In the genomic region with DNA sequence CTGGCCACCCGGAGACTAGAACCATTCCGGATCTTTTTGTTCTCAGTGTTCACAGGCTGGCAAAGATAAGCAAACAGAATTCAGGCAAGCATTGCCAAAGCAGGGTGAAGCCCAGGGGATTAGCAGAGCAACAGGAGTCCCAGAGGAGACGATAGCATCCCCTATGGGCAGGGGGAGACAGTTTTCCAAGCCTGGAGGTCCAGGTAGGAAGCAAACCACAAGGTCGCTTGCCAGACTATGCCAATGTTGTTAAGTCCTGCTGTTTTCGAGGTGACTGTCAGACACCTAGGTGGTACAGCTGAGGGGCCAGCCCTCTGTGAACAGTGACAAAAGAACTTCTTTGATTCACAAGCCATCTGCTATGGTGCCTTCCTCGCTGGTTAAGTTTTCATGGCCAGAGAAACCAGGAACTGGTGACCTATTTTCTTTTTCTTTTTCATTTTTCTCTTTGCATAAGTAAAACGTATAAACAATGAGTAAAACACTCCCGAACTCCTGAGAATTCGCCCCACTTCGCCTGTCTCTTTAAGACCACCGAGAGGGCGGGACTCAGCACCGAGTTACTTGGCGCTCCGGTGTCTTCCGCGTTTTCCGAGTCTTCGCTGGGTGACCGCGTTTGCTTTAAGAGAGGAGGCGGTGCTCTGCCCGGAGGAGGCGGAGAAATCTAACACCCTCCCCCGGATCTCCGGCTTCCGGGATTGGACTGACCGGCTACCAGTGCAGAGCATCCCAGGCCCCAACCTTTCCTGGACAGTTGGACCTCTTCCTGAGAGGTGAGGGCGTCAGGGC, we compare ENCODE assay signal across 8 mouse cellular contexts. TPM values are rescaled to one million over a fixed set of nuclear protein-coding genes. Genes with fewer than 3 reads are reported as not detected.
DNase-seq lines count a peak whose midpoint lies in the region; ATAC-seq and TF ChIP-seq lines count a peak whose summit lies in the region.

Gene Yipf1 (plus strand): TSS at position 674 of the 789 bp plus-strand sequence.

- no peaks in the 10 kb centered on the region for H3K9me3 ChIP-seq in forebrain, embryonic 10.5 days
- H3K9me3 ChIP-seq in heart, embryonic 15.5 days (replicated peaks) = no peaks in the 10 kb centered on the region
- no peaks in the 10 kb centered on the region for H3K9me3 ChIP-seq in liver, embryonic 14.5 days (ENCODE audit: control insufficient read depth, low read length)
- H3K9me3 ChIP-seq in neural tube, embryonic 11.5 days (ENCODE audit: control insufficient read depth, low read length) = no peaks in the 10 kb centered on the region
- no peaks in the 10 kb centered on the region for H3K9me3 ChIP-seq in stomach, postnatal 0 days (ENCODE audit: control insufficient read depth, low read length)

- peak; percentile 100 for ATAC-seq in CD4-positive, CD25-positive, alpha-beta regulatory T cell, adult 4 months
- ATAC-seq in heart, embryonic 15.5 days (replicated peaks; ENCODE audit: insufficient number of reproducible peaks, insufficient read depth, low FRiP score, low read depth) = peak; percentile 93
- ATAC-seq in liver, embryonic 14.5 days (ENCODE audit: insufficient read depth) = peak; percentile 89
- peak; percentile 93 for ATAC-seq in neural tube, embryonic 11.5 days (ENCODE audit: insufficient read depth, low FRiP score, low TSS enrichment)
- ATAC-seq in stomach, postnatal 0 days (ENCODE audit: low FRiP score, low TSS enrichment) = peak; percentile 92

- no peak for TF ChIP-seq EP300 in liver, embryonic 14.5 days (IDR thresholded peaks at IDR 0.05; ENCODE audit: low read depth)
- TF ChIP-seq EP300 in stomach, postnatal 0 days (optimal IDR thresholded peaks at IDR 0.05) = no peak

- H3K9ac ChIP-seq in heart, embryonic 15.5 days = peak within 1 kb of the TSS; percentile 60
- H3K9ac ChIP-seq in liver, embryonic 14.5 days (replicated peaks) = peak within 1 kb of the TSS; percentile 78
- peak within 1 kb of the TSS; percentile 47 for H3K9ac ChIP-seq in neural tube, embryonic 11.5 days (ENCODE audit: low read length)
- peak within 1 kb of the TSS; percentile 64 for H3K9ac ChIP-seq in stomach, postnatal 0 days (ENCODE audit: low read length)

- peak within 1 kb of the TSS; percentile 84 for H3K4me2 ChIP-seq in heart, embryonic 15.5 days
- H3K4me2 ChIP-seq in liver, embryonic 14.5 days (ENCODE audit: low read depth) = peak within 1 kb of the TSS; percentile 87
- H3K4me2 ChIP-seq in neural tube, embryonic 11.5 days (ENCODE audit: low read depth) = peak within 1 kb of the TSS; percentile 60
- peak within 1 kb of the TSS; percentile 78 for H3K4me2 ChIP-seq in stomach, postnatal 0 days (replicated peaks; ENCODE audit: low read depth)

- peak within 1 kb of the TSS; percentile 78 for H3K27ac ChIP-seq in forebrain, embryonic 10.5 days
- peak within 1 kb of the TSS; percentile 68 for H3K27ac ChIP-seq in heart, embryonic 15.5 days
- peak within 1 kb of the TSS; percentile 35 for H3K27ac ChIP-seq in liver, embryonic 14.5 days
- no peak within 1 kb of the TSS for H3K27ac ChIP-seq in neural tube, embryonic 11.5 days (ENCODE audit: low read depth, low read length)
- H3K27ac ChIP-seq in stomach, postnatal 0 days (replicated peaks) = peak within 1 kb of the TSS; percentile 63

- under 1% methylated on average over 29 of the region's 29 CpGs for WGBS in forebrain, embryonic 10.5 days
- under 1% methylated on average over 29 of the region's 29 CpGs for WGBS in heart, embryonic 15.5 days
- 2% methylated on average over 29 of the region's 29 CpGs for WGBS in liver, embryonic 14.5 days (ENCODE audit: insufficient replicate concordance)
- 1% methylated on average over 29 of the region's 29 CpGs for WGBS in neural tube, embryonic 11.5 days
- under 1% methylated on average over 29 of the region's 29 CpGs for WGBS in stomach, postnatal 0 days

- no peaks in the 10 kb centered on the region for H3K27me3 ChIP-seq in forebrain, embryonic 10.5 days (ENCODE audit: poor library complexity, severe bottlenecking)
- no peaks in the 10 kb centered on the region for H3K27me3 ChIP-seq in heart, embryonic 15.5 days
- no peaks in the 10 kb centered on the region for H3K27me3 ChIP-seq in liver, embryonic 14.5 days (ENCODE audit: control insufficient read depth, insufficient read depth, low read length)
- H3K27me3 ChIP-seq in neural tube, embryonic 11.5 days (ENCODE audit: control insufficient read depth, insufficient read depth, low read length) = no peaks in the 10 kb centered on the region
- no peaks in the 10 kb centered on the region for H3K27me3 ChIP-seq in stomach, postnatal 0 days (ENCODE audit: control insufficient read depth, insufficient read depth, low read length)

- peaks cover 24% of the 10 kb centered on the region for H3K4me1 ChIP-seq in forebrain, embryonic 10.5 days
- H3K4me1 ChIP-seq in heart, embryonic 15.5 days (replicated peaks) = peaks cover 12% of the 10 kb centered on the region
- peaks cover 7 to 11% of the 10 kb centered on the region in 2 experiments for H3K4me1 ChIP-seq in liver, embryonic 14.5 days (replicated peaks; ENCODE audit: control insufficient read depth in 2 of 2, insufficient read depth in 2 of 2, low read length in 1 of 2)
- H3K4me1 ChIP-seq in neural tube, embryonic 11.5 days (ENCODE audit: control insufficient read depth, insufficient read depth, low read length) = no peaks in the 10 kb centered on the region
- H3K4me1 ChIP-seq in stomach, postnatal 0 days (replicated peaks; ENCODE audit: control insufficient read depth, insufficient read depth) = 0 out of 2 replicates have a peak, but pooled peaks cover 3% of the 10 kb centered on the region

- TF ChIP-seq CTCF in liver, embryonic 14.5 days (IDR thresholded peaks at IDR 0.05; ENCODE audit: low read depth) = peak; percentile 45
- TF ChIP-seq CTCF in stomach, postnatal 0 days (IDR thresholded peaks at IDR 0.05; ENCODE audit: low read depth) = peak; percentile 62

- peak within 1 kb of the TSS; percentile 72 for H3K4me3 ChIP-seq in forebrain, embryonic 10.5 days
- peak within 1 kb of the TSS; percentile 64 for H3K4me3 ChIP-seq in heart, embryonic 15.5 days
- H3K4me3 ChIP-seq in liver, embryonic 14.5 days (ENCODE audit: insufficient read depth in 1 of 2, low read depth in 2 of 2, low read length in 2 of 2) = peak within 1 kb of the TSS; percentile 85 to 99
- H3K4me3 ChIP-seq in neural tube, embryonic 11.5 days (ENCODE audit: low read depth, low read length) = peak within 1 kb of the TSS; percentile 52
- H3K4me3 ChIP-seq in stomach, postnatal 0 days (ENCODE audit: low read depth, low read length) = peak within 1 kb of the TSS; percentile 65

- peak; percentile 76 for DNase-seq in c-Kit-negative CD71-positive TER-119-positive erythroid progenitor cells, embryonic 14.5 days (ENCODE audit: low read depth, low spot score)
- peak; percentile 89 for DNase-seq in forebrain, embryonic 10.5 days (ENCODE audit: extremely low spot score, low spot score)
- DNase-seq in kidney, postnatal 25 days = peak; percentile 93 to 96
- DNase-seq in liver, embryonic 14.5 days (ENCODE audit: low read depth in 3 of 3, low spot score in 3 of 3) = peak; percentile 77 to 80 (median 77)
- DNase-seq in neural tube, embryonic 11.5 days (ENCODE audit: low spot score) = peak; percentile 85
- peak; percentile 92 for DNase-seq in stomach, postnatal 0 days (ENCODE audit: low spot score)

- peaks cover 15% of the 10 kb centered on the region for H3K36me3 ChIP-seq in forebrain, embryonic 10.5 days (replicated peaks)
- 0 out of 2 replicates have a peak, but pooled peaks cover 6% of the 10 kb centered on the region for H3K36me3 ChIP-seq in heart, embryonic 15.5 days
- no peaks in the 10 kb centered on the region for H3K36me3 ChIP-seq in liver, embryonic 14.5 days (replicated peaks; ENCODE audit: control insufficient read depth, insufficient read depth, low read depth)
- H3K36me3 ChIP-seq in neural tube, embryonic 11.5 days (ENCODE audit: control insufficient read depth, insufficient read depth, low read length) = peaks cover 2% of the 10 kb centered on the region; the same call in 1 of the 2 replicates
- H3K36me3 ChIP-seq in stomach, postnatal 0 days (ENCODE audit: control insufficient read depth, insufficient read depth, low read length) = peaks cover 3% of the 10 kb centered on the region; the same call in 1 of the 2 replicates

RNA-seq across cellular contexts. Expression of gene Yipf1, which starts in this region (rescaled TPM):
- 10 to 100 TPM; 90.0 to 98.0 TPM for polyA plus RNA-seq in CD4-positive, CD25-positive, alpha-beta regulatory T cell, adult 4 months (2017; shearing (Covaris generic))
- 37.1 and 38.8 TPM in 2 replicates for polyA plus RNA-seq in forebrain, embryonic 10.5 days (2016; fragmentation: Nextera tagmentation; extraction: Ambion mirVana)
- polyA plus RNA-seq in heart, embryonic 15.5 days (2015; fragmentation: Nextera tagmentation; extraction: Ambion mirVana) = 40.3 and 41.1 TPM in 2 replicates
- polyA plus RNA-seq in liver, embryonic 14.5 days (2012; rRNA removed) = 11.9 and 12.7 TPM in 2 replicates
- 23.0 and 27.3 TPM in 2 replicates for polyA plus RNA-seq in liver, embryonic 14.5 days (2014; fragmentation: Nextera tagmentation; extraction: Ambion mirVana)
- 43.0 and 43.3 TPM in 2 replicates for polyA plus RNA-seq in neural tube, embryonic 11.5 days (2014; fragmentation: Nextera tagmentation; extraction: Ambion mirVana)
- 67.9 and 68.8 TPM in 2 replicates for polyA plus RNA-seq in stomach, postnatal 0 days (2015; fragmentation: Nextera tagmentation; extraction: Ambion mirVana)
